Mouse (Mus musculus): Measurements from ENCODE around the gene Cage1. TPM values are rescaled to one million over a fixed set of nuclear protein-coding genes. Genes with fewer than 3 reads are reported as not detected.
A peak's percentile ranks its signal among the peaks of the same experiment; 100 is the strongest.

Cage1 gene
- total RNA-seq, 1 experiment from 2014 or later, result 2.5 TPM

DNA sequence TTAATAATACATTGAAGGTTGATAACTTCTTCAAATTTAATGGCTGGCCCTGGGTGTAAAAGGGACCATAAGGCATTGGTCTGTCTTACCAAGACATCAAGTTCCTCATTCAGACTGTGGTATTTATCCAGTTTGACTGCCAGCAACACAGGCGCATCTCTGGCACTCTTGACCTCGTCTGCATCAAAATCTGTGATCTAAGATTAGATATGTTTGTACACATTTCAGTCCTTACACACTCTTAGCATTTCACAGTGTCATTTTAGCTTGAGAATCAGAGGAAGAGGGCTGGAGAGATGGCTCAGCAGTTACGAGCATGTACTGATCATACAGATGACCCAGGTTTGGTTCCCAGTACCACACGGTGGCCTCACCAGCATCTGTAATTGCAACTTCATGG is 21.3 kb downstream of the Cage1 start:
- ATAC-seq (replicated peaks; ENCODE audit: low read depth, poor library complexity, severe bottlenecking), result no peak

GRCm38 (mm10) chr13:38012436-38012835 is 24.4 kb downstream of the Cage1 start:
- no peak for ATAC-seq (replicated peaks; ENCODE audit: low read depth, poor library complexity, severe bottlenecking)

DNA sequence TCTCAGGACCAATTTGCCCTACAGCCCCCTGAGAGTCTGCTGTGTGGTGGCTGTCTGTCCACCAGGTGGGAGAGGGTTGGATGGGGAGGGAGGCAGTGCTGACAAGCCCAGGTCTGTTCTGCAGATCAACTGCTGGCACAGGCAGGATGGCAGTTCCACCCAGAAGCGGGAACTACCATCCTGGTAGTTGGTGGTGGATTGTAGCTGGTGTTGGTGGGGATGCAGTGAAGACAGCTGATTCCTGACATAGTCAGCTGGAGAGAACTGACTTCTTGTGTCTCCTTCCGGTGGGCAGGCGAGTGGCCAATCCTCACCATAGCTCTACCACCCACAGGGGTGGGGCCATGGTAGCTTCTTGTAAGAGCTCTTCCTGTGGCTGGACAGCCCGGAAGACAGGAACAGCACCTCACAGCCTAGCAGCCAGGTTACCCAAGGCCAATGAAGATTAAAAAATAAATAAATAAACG is 26.4 kb downstream of the Cage1 start:
- peak; percentile 74 for ATAC-seq (replicated peaks; ENCODE audit: low read depth, poor library complexity, severe bottlenecking)

DNA sequence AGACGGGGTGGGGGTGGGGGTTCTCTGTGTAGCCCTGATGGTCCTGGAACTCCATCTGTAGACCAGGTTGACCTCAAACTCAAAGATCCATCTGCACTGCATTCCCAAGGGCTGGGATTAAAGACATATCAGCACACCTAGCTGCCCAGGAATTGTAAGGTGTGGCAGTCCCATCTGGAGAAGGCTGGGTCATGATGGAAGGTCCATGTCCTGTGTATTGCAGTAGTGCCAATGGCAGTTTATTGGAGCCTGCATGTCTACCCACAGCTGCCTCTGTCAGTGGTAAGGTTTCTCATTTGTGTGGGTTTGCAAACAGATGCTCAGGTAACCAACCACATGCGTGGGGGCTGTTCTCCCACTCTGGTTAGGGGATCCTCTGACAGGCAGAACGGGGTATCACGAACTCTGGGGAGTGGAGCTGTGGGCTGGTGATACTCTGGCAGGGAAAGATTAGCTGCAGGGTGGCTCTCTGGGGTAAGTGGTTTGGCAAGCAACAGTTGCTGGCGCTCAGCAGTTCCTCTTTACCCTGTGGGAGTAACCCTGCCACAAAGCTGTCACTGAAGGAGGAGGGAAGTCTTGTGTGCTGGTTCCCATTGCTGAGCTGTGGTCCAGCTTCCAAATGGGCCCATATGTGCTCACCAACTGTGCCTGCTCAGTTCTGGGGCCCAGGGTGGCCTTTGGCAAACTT is 27.0 kb downstream of the Cage1 start:
- ATAC-seq (replicated peaks; ENCODE audit: low read depth, poor library complexity, severe bottlenecking), result peak; percentile 93

DNA sequence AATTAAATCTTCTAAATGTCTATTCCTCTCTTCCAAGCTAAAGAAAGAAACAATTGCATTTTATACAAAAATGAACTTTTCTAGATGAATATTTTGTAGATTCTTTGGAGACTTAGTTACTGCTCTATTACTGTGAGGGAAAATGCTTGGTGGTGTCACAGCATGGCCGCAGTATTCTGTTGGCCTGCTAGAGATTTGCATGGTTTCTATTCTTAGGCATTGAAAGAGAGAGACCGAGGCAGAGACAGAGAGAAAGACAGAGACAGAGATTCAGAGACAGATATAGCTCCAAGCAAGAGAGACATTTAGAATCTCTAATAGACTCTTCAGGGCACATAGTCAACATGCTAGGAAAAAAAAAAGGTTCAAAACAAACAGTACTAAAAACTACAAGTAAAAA is 28.9 kb downstream of the Cage1 start:
- ATAC-seq (replicated peaks; ENCODE audit: low read depth, poor library complexity, severe bottlenecking), result no peak

- ATAC-seq (replicated peaks; ENCODE audit: low read depth, poor library complexity, severe bottlenecking), result no peak
These were observed 34.4 kb downstream of the Cage1 start for GRCm38 (mm10) chr13:38002461-38002860.

DNA sequence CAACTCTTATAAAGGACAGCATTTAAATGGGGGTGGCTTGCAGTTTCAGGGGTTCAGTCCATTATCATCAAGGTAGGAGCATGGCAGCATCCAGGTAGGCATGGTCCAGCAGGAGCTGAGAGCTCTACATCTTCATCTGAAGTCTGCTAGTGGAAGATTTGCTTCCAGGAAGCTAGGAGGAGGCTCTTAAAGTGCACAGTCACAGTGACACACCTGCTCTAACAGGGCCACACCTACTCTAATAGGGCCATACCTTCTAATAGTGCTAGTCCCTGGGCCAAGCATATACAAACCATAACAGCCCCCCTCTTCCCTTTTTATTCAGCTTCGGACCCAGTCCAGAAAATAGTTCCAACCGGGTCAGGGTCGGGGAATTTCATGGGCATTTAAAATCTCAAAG is 37.2 kb downstream of the Cage1 start:
- no peak for ATAC-seq (replicated peaks; ENCODE audit: low read depth, poor library complexity, severe bottlenecking)

DNA sequence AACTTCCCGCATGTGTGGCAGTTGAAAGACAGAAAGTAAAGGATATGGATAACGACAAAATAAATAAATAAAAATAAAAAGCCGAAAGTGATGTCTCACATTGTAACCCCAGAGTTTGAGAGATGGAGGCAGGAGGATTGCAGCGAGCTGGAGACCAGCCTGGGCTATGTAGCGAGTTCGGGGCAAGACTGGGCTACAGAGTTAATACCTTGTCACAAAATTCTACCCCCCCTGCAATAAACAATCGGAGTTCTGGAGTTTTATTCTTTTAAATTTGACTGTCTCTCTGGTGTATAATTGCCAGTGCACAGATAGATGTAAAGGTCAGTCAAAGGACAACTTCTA is 42.5 kb downstream of the Cage1 start:
- no peak for ATAC-seq (replicated peaks; ENCODE audit: low read depth, poor library complexity, severe bottlenecking)

- peak; percentile 87 for ATAC-seq (replicated peaks; ENCODE audit: low read depth, poor library complexity, severe bottlenecking)
These were observed 43.0 kb downstream of the Cage1 start, which contains the start of gene Ssr1 for GRCm38 (mm10) chr13:37993704-37994404. Gene Ssr1, minus strand, starts transcription at chr13:37994217.

GRCm38 (mm10) chr13:37993376-37993703 is 43.5 kb downstream of the Cage1 start:
- no peak for ATAC-seq (replicated peaks; ENCODE audit: low read depth, poor library complexity, severe bottlenecking)

- ATAC-seq (replicated peaks; ENCODE audit: low read depth, poor library complexity, severe bottlenecking), result no peak
These were observed 44.1 kb downstream of the Cage1 start for GRCm38 (mm10) chr13:37992638-37993371.

DNA sequence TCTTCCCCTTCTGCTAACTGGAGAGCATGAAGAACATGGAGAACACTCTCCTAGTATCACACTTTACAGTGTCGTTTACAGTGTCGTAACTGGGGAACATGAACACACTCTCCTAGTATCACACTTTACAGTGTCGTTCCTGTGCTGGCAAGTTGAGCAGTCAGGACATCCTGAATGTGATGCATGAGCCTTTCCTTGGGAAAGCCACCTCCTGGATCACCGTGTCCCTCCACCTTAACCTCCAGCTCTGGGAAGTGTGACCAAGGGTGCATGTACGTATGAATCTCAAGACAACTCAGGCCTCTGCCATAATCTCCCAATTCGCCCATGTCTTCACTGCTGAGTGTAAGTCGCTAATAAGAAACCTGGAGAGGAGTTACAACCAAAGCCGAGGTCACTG is 47.2 kb downstream of the Cage1 start:
- ATAC-seq (replicated peaks; ENCODE audit: low read depth, poor library complexity, severe bottlenecking), result no peak

DNA sequence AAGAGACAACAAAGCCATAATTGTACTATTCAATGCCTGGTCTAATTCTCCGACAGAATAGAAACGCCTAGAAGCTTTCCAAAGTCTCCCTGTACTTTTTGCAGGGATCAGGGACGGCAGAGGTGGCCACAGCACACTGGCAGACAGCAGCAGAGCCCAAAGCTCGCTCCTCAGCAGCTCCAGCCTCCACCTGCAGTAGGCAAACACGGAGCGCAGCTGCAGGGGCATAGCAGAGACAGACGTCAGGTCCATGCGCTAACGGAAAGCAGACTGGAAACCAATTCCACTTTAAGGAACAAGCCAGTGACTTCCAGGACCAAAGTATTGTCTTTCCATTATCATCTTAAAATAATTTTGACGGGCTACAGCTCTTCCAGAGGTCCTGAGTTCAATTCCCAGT is 50.7 kb downstream of the Cage1 start:
- ATAC-seq (replicated peaks; ENCODE audit: low read depth, poor library complexity, severe bottlenecking), result no peak

- ATAC-seq (replicated peaks; ENCODE audit: low read depth, poor library complexity, severe bottlenecking), result no peak
These were observed 55.8 kb downstream of the Cage1 start for GRCm38 (mm10) chr13:37981063-37981462.

GRCm38 (mm10) chr13:37980346-37980745 is 56.5 kb downstream of the Cage1 start:
- ATAC-seq (replicated peaks; ENCODE audit: low read depth, poor library complexity, severe bottlenecking), result no peak

- no peak for ATAC-seq (replicated peaks; ENCODE audit: low read depth, poor library complexity, severe bottlenecking)
These were observed 57.4 kb downstream of the Cage1 start for GRCm38 (mm10) chr13:37979506-37979905.

DNA sequence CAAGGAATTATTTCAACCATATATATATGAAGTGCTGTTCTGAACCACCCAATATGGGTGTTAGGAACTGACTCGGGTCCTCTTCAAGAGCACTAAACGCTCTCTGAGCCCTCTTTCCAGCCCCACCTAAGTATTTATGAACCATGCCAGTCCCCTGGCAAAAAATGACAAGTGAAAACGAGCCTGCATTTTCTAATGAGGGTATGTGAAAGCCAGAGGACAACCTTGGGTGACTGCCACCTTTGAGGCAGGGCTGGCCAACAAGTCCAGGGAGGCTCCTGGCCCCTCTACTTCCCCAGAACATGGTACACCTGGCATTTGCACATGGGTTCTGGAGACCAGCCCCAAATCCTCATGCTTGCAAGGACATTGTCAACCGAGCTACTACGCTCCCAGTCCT is 62.1 kb downstream of the Cage1 start:
- no peak for ATAC-seq (replicated peaks; ENCODE audit: low read depth, poor library complexity, severe bottlenecking)

DNA sequence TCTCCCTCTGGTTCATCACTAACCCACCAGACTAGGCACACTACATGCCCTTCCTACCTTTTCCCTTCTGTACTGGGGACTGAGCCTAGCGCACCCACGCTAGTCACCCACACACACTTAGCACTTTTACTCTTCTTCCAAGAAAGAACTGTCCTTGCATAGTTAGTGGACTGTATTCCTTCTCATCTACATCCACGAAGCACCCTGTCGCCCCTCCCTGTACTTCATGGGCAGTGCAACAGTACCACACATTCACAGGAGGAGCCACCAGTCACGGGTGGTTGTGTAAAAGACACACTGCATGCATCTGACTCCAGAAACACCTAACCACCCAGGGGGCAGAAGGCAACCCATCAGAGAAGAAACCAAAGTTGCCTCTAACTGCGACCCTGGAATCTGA is 62.8 kb downstream of the Cage1 start:
- no peak for ATAC-seq (replicated peaks; ENCODE audit: low read depth, poor library complexity, severe bottlenecking)

DNA sequence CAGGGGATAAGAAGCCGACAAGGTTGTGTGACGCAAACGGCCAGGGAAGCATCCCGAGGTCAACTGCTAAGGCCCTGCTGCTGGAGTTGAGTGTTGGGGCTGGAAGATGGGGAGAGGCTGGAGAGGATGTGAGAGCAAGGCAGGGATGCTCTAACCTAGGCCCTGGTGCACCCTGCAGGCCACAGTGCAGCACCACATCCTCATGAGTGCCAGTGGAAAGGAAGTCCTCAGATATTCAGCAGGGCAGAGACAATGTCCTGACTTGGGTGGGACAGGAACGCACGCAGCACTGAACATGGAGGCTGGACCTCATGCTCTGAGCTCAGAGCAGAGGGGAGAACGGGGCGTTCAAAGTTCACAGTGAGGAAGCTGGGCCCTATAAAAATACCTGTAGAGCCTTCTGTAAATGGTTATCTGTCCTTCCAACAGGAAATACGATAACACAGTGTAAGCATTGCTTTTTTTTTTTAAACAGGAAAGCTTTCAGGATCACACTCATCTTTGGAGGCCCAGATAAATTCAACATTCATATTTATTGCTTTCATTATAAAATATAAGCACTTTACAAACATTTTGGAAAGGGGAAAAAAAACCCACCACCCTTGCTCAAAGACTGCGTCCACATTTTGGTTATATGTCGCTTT is 65.9 kb downstream of the Cage1 start:
- peak; percentile 42; the same call in 1 of the 2 replicates for ATAC-seq (replicated peaks; ENCODE audit: low read depth, poor library complexity, severe bottlenecking)

GRCm38 (mm10) chr13:37969988-37970387 is 66.9 kb downstream of the Cage1 start:
- ATAC-seq (replicated peaks; ENCODE audit: low read depth, poor library complexity, severe bottlenecking), result no peak

DNA sequence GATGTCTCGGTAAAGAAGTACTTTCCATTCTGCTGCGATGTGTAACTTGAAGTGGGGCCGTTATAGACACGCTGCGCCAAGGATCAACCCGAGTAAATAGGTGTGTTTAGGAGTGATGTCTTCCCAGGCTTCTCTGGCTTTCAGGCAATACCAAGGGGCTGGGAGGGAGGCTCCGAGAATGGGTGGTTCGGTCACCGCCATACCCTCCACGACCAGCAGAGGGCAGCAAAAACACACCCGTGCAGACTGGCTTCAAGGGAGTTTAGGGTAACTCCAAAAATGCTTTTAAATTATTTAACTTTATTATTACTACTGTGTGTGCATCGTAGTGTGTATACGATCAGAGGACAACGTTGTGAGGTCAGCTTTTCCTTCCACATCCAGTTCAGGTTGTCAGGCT is 67.5 kb downstream of the Cage1 start:
- peak; percentile 71 for ATAC-seq (replicated peaks; ENCODE audit: low read depth, poor library complexity, severe bottlenecking)

All from common myeloid progenitor, adult 5-6 weeks (primary cell).